Mouse (Mus musculus) cortical plate, adult 2 months (tissue): ENCODE measurements at regions not wholly inside any gene's neighbourhood (a gene's known extent, or its start where the extent isn't known, plus 50 kb on each side); places are given as distances from the start of the nearest gene placed in this dataset.

Experiments
- CTCF ChIP-seq: fragments of 200-500 bp; IDR thresholded peaks from 2 replicates; pipeline ENCODE4 v1.5.1; 2011; ENCODE audit warnings: mild to moderate bottlenecking, control low read depth, low read length; ENCODE audit not compliant: insufficient read depth; ENCODE audit errors: extremely low read depth
- POLR2A ChIP-seq: fragments of 200-500 bp; IDR thresholded peaks from 2 replicates; pipeline ENCODE4 v1.6.1; 2011; ENCODE audit warnings: mild to moderate bottlenecking, low read length, control low read depth; ENCODE audit not compliant: insufficient read depth; ENCODE audit errors: extremely low read depth

- TF ChIP-seq CTCF (no peak), POLR2A (no peak)
Measured at GRCm38 (mm10) chr4:4335216-4335615, 257.9 kb upstream of the Sdr16c6 start.
